Mouse (Mus musculus) T-cell, adult 2 months (primary cell): ENCODE data around the gene Hs3st1.
"Not testable (repeated sequence)": the region's sequence is repeated elsewhere in the genome, so short reads cannot be mapped to it uniquely, and the experiment has no call there.

Source experiments
- DNase-seq: peaks from one replicate; pipeline ENCODE4 v3.0.0; 2022; ENCODE audit warnings: low spot score

The Hs3st1 gene

DNA sequence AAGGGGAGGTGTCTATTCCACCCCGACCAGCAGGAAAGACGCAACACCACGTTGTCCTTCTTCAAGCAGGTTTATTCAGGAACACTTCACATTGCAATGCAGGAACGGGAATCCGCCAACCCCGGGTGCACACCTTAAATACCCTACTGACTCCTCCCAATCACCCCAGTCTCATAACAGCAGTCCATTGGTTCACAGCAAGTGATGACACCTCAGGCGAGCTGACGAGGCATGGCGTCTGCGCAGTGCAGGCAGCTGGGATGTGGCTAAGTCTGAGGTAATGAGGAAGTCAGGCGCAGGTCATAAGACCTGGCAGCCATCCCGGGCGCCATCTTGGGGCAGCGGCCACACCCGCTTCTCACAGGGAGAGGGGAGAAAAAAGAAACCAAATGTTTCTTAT lies at the start of gene Hs3st1:
Gene Hs3st1, minus strand, starts transcription at position 101 of the 400 bp plus-strand sequence.
- not testable (repeated sequence) for DNase-seq

DNA sequence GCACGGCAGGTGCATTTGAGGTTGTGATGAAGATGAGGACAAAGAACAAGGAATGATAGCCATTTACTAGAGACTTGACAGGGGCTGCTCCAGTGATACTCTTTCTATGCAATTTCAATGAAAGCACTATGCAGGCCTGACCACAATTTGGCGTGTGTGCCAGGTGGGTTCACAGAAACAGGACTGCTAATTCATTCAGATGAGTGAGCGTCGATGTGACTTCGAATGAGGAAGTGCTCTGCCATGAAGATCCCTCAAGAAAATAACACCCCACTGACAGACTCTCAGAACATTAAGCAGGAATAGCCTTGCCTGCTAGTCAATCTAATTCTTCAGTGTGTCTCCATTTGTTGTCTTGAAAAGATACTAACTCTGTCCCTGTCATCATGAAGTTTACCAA lies 49.4 kb upstream of the Hs3st1 start:
- DNase-seq: no peak

DNA sequence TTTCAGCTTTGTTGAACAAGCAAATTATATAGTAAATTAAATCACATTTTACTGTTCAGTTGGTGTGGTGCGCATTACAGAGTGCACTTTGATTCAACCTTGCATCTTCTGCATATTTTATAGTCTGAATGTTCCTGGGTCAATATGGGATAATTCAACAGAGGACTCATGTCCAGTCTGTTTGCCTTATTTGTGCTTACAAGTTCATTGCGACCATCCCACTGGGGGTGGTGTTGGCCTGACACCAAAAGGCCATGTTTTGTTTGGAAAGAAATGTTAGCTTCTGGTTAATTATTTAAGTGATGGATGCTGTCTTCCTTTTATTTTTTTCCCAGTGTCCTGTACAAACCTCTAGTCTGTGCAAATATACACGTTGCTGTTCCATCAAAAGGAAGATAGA lies 48.7 kb upstream of the Hs3st1 start:
- DNase-seq: no peak

DNA sequence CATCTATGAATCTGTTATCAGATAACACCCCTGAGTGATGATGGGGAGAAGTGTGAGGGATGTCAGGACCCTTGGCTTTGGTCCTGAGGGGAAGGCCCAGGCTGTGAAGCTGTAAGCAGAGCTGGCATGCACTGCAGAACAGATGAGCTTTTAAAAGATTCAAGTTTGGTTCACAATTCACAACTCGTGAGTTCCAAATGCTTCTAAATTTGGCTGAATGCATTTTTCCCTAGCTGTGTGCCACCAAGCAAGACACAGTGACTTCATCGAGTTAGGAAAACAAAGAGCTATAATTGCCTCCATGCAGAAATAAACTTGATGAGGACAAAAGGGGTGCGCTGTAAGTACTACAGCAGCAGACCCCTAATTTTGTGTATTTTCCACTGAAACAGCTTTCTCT lies 48.2 kb upstream of the Hs3st1 start:
- DNase-seq: no peak

DNA sequence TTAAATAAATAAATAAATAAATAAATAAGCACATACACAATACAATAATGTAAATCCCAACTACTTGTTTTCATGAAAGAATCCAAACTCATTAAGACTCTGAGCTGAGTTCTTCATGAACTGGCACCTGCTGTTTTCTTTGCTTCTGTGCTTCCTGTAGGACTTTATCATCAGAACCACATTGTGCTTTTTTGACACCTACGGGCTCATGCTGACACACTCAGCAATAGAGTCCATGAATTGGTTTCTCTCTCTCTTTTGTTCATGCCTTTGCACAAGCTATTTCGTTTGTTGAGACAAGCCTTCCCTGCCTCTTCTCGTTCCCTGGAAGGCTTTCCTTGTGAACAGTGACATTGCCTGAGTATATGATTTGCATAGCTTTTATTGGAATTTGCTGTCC lies 46.8 kb upstream of the Hs3st1 start:
- no peak for DNase-seq

DNA sequence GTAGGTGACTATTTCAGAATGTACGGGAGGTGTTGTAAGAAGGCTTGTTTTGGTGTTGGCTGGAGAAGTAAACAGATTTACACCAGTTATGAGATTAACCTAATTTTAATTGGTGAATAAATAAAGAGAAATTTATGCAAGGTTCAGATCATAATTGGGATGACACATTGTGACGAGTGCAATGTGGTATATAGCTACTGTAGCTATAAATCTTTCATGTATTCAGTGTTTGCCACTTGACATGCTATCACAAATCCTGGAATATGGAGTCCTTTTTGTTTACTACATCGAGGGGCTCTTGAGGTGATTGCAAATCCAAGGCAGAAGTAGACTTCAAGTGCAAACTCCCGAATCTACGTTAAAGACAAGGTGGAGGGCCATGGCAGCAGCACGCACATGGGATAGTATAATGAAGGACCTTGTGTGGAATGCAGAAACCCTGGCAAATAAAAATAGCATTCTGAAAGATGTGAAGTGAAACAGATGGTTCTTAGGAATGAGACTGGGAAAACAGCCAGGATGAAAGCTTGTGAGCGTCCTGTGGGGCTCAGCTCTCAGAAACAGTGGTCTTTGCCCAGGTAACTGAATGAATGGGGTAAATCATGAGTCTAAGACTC lies 21.9 kb upstream of the Hs3st1 start:
- DNase-seq: no peak

DNA sequence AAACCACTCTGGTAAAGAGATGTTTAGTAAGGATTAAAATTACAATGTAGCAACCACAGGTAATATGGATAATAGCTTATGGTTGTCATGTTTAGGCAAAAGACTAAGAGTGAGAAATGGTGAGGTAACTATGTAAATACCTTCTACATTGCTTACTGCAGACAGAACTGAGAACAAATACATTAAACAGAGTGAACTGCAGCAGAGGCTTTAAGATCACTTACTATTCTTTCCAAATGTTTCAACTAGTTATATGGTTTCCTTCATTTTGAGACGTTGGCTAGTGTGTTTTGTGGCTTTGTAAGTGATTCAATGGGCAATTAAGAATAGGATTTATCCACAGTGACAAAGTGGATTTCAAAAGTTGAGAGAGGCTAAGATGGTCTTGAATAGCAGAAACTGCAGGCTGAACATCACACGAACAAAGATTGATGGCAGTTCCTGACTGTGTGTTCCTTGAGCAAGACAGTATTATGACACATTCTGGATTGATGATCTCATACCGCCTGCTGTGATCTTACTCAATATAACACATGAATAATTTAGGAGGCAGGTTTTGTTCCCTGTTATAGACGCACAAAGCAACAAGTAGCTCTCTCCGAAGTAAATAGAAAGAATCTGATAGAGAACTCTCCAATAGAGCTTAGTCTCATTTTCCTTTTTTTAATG lies 16.5 kb upstream of the Hs3st1 start:
- no peak for DNase-seq

DNA sequence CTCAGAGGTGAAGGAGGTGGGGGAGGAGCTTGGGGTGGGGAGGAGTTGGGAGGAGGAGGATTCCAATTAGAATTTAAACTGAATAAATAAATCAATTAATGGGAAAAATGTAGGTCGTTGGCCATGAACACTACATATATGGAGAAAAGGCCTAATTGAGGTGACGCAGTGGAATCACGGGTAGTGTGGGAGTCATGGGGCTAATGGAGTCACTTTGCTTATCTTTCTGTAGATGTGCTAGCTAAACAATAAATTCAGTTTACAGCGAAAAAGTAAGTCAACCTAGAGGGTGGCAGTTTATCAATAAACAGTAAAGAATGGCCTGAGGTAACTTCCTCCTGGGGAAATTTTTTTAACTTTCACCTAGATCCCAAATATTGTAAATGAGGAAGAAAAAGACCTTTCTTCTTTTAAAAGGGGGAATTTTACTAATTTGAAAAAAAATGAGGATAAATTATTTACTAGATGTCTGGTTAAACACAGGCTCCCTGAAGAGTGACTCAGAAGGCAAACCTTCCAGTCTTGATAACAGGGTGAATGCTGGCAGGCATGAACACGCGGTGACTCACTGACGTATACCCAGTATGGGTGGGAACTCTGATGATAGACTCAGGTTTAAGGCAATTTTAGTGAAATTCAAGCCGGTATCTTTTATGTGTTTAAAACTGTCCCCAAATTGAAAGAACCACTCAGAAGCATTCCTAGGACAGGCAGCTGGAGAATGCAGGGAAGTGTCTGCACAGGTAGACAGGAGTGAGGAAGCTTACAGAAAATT lies 6.6 kb upstream of the Hs3st1 start:
- DNase-seq: no peak

DNA sequence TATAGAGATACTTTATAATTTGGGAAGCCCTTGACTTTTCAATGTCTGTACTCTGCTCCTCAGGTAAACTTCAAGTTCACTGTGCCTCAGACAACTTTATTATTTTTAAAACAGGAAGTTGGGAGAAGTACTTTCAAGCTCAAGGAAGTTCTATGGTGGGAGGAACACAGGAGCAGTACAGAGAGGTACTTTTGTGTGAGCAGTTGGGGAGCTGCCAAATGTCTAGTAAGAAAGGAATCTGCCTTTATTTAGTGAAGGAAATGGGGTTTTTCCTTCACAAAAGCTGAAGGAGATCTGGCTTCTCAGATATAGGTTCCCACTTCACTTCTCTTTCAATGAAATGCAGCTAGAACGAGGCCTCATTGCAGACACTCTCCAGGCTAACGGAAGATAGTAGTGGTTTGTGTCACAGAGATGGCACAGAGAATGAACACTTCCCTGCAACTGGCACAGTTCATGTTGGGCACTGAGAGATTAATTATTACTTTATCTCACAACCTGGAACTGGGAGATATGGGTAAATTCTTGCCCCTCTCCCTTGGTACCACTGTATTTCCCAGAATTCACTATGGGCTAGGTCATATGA lies 3.7 kb upstream of the Hs3st1 start:
- no peak for DNase-seq

DNA sequence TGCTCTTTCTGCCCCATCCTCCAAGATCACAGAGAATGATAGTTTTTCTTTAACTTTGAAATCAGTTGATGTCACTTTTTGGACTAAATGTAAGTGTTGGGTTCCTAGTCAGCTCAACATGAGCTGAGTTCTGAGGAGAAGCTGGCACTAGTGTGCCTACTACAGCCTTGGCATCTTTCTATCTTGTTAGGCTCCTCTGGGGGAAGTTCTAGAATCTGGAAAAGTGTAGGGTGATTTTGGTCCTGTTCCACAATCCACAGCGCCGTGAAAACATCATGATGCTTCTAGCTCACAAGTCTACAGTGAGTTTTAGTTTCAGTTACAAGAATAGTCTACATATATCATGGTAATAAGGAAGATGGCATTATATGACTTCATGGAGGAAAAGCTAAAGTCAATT lies 18.4 kb downstream of the Hs3st1 start:
- DNase-seq: no peak

DNA sequence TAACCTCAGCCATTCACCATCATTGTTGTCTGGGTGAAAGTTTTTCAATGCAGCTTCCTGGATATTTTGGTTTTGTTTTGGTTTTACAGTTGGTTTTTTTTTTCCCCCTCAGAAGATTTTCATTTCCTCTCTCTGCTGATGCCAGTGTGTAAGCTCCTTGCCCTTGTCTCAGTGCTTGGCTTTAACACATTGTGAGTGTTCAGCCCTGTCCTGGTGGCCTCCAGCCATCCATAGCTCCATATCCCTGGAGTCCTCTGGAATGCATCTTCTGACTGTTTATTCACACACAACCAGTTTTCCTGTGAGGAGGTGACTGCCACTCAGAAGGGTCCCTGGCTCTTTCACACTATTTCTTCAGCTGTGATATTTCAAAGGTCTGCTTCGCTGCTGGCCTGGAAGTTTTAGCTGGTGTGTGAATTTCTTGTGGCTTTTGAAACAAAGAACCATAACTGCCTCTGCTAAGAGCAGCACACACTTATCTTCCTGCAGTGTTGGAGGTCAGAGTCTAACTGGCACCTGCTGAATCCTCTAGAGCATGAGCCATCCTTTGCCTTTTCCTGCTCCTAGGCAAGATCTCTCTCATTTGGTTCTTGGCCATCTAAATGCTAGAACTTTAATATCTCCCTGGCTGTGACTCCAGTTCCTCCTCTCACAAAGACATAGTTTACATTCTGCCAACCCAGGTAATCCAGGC lies 21.4 kb downstream of the Hs3st1 start:
- DNase-seq: no peak

DNA sequence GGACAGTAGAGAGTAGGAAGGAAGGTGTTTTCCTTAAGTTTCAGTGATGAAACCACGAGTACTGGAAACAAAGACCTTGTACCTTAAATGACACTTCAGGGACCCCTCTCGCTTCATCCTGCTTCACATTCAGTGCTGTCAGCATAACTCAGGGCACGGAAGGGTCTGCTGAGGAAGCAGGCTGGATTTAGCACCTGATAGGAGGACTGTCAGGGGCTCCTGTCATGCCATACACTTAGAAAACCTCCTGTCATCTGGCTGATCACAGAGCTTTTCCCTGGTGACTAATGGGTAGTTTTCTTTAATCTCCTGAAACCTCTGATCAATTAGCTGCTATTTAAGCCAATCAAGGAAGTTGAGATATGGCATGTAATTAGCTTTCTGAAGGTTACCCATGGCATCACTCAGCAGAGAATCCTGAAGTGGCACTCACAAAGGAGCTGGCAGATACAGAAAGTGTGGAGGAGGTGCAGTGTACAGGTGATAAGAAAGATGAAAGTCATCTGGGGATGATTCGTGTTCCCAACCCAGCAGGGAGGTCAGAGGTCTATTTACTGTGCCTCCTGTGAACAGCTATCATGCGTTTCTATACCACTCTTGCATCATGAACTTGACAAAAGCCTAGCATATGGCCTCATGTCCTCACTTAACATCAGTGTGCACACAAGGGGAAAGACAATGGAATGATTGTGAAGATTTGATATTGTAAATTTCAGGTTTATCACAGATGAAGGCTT lies 22.1 kb downstream of the Hs3st1 start:
- no peak for DNase-seq

DNA sequence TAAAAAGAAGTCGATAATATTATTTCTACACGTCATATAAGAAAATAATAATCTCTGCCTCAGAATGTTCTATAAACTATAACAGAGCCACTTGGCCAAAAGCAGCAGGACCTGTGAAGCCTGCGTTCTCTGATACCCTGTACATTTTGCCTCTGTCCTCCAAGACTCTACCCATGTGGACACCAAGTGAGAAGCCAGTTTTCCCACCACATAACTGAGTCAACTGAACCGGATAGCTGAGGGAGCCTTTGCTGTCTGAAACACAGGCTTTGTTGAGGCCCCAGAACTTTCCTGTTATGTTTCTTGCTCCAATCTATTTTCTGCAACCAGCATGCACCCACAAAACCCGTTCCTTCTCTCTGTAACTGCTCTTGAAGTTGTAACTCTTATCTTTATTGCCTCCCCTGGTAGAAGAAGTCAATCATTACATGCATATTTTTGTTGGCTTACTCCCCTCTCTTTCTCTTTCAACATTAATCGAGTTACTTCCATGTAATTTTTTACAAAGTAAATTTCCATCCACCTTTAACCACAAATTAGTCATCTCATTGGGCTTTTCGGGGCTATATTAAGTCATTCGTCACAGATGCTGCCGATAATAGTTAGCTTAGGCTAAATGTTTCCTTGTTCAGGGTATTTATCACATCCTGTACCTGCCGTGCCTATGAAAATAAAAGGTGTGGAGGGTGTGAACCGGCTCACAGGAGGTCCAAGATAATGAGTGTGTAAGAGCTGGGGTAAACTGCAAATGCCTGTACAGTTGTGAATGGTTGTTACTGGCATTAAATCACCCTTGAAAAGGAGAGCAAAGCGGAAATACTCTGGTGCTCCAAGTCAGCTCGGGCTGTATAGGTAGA lies 39.4 kb downstream of the Hs3st1 start:
- DNase-seq: no peak

DNA sequence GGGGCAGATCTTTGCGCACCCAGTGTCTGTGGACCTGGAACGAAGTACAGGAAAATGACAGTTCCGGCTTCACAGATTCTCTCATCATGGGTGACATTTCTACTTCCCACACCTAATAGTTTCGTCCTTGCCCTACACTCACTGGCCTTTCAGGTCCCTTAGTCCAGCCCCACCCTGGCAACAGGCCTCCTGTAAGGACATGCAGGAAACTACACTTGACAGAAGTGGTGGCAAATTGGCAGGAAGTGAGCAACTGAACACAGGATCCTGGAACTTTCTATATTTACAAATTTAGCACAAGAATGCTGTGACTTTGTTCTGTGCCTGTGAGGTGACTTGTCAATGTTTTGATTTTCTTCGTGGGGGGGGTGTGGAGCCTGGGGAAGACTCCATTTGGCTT lies 40.1 kb downstream of the Hs3st1 start:
- DNase-seq: no peak

DNA sequence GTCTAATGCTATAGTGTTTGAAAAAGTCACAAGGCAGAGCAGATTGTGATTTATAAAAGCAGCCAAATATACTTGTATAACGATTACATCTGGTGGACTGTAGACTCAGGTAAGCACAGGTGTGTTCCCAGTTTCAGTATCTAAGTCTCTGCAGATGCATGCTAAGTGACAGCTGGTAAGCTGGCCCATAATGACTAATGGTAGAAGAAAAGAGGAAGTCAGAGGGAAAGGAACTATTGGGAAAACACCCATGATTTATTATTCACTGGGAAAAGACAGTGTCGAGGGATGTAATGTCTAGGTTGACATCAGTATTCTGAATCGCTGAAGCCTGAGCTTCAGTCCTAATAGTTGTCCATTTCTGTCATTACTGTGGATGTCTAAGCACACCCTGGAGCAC lies 49.7 kb downstream of the Hs3st1 start:
- no peak for DNase-seq

DNA sequence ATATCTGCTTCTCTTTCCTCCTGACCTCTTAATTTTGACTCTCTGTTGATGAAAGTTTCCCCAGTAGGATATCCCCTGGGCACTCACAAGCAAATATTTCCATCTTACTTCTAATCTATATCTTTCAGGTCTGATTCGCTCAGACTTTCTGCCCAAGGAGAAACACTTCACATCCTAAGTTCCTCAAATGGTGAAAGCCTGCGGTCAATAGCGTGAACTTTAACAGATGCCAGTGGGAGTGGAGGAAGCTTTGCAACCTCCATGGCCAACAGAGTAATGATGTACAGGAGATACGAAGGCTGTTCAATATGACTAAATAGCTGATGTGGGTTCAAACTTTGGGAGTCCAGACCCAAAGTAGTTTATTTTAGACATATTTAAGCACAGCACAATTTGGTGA lies 94.4 kb downstream of the Hs3st1 start:
- DNase-seq: no peak

DNA sequence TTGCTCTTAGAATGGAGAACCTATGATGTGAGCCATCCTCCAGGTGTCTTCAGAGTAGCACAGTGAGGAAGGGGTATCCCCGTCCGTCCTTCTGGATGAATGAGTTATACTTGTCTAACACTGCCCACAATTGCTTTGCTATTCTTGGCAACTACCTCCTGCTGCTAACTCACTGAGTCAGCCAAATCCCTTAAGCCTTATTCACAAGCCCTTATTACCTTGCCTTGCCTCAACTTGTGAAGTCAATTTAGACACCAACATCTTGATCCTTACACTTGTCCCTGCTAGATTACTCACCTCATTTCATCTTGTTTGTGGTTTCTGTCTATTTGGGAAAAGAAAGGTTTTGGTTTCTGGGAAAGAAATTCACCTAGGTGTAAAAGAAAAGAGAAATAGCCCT lies 95.9 kb downstream of the Hs3st1 start:
- no peak for DNase-seq

DNA sequence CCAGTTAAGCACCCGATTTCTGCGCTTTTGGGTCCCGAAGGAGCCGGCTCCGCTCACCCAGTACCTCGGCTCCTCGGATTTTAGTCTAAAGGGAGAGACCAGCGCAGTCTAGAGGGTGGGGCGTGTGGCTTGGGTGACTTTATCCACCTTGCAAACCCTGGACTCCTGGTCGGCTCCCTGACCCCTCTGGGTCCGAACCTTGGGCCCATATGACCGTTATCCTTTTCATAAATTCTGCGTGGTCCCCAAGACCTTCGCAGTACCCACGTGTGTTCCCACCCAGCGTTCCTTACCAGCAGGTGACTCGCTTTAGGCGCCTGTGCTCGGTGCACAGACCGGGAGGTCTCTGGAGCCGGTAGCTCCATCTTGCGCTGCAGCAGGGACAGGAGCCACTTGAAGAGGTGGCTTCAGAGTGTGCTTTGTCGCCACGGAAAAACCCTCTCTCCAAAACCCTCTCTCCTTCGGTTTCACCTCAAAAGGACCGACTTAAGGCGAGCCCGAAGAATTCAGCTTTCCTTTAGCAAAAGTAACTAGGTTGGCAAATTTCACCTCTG lies 110.4 kb downstream of the Hs3st1 start:
- no peak for DNase-seq

DNA sequence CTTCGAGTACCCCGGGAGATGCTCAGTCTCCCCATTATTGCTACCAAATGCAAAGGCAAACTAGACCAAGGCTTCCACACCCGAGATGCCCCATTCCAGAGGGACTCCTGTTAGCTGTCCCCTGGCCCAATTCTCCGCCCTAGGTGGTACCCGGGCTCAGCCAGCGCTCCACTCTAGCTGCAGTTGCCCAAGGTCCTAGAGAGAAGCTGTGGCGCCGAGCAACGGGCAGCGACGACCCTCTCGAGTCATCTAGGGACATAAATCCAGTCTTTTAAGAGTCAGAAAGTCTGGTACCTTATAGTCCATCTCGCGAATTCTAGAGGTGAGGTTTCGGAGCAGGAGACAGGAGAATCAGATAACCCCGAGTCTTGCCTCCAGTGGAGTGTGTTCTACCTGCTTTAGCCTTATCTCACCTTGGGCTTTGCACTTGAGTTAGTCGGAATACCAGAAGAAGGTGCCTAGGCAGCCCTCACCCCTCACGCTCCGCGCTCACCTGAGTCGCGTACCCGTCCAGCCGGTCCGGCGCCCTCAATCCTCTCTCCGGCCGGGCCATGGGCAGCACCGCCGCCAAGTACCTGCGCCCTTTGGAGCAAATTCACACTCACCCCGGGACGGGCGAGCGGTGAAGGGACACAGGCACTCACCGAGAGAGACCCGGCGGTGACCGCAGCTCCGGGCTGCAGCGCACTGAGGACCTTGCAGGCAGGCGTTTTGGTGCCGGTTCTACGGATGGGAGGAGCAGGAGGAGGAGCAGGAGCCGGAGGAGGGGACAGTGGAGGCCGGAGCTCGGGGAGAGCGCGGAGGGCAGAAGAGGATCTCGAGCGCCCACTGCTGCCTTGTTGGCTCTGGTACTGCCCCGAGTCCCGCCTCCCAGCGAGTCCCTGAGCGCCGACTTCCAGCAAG lies 111.1 kb downstream of the Hs3st1 start:
- DNase-seq: peak; percentile 6
